Mouse (Mus musculus): ENCODE results near the gene Vmn1r16.
"Not testable (repeated sequence)": the region's sequence is repeated elsewhere in the genome, so short reads cannot be mapped to it uniquely, and the experiment has no call there.

- not testable (repeated sequence) for TF ChIP-seq EP300, CTCF (IDR thresholded peaks at IDR 0.05; ENCODE audit: low read depth)
Measured at GRCm38 (mm10) chr6:57365866-57366265, 36.6 kb upstream of the Vmn1r16 start.
